Mouse (Mus musculus): Measurements from ENCODE around the gene Coasy. TPM values are rescaled to one million over a fixed set of nuclear protein-coding genes. Genes with fewer than 3 reads are reported as not detected.
A peak's percentile ranks its signal among the peaks of the same experiment; 100 is the strongest.
"Not testable (repeated sequence)": the region's sequence is repeated elsewhere in the genome, so short reads cannot be mapped to it uniquely, and the experiment has no call there.

Gene Coasy
- polyA plus RNA-seq, 1 experiment from 2014 or later, result 26.8 TPM

- no peak overlapping the region for H3K4me3 ChIP-seq (ENCODE audit: low read depth, low read length)
- no peak for ATAC-seq (ENCODE audit: low FRiP score, low TSS enrichment)
- no peaks in the 10 kb centered on the region for H3K9me3 ChIP-seq (ENCODE audit: control insufficient read depth, low read length)
- TF ChIP-seq EP300 (optimal IDR thresholded peaks at IDR 0.05), result no peak
- no peak for TF ChIP-seq CTCF (IDR thresholded peaks at IDR 0.05; ENCODE audit: low read depth)
- WGBS, result 60% methylated on average over 2 of the region's 2 CpGs
- H3K4me2 ChIP-seq (replicated peaks; ENCODE audit: low read depth), result no peak overlapping the region
- H3K4me1 ChIP-seq (replicated peaks; ENCODE audit: control insufficient read depth, insufficient read depth), result peaks cover 9% of the 10 kb centered on the region
- 0 out of 2 replicates have a peak overlapping the region, but pooled peaks have one; percentile 25 for H3K27ac ChIP-seq (replicated peaks)
- no peak overlapping the region for H3K9ac ChIP-seq (ENCODE audit: low read length)
- H3K36me3 ChIP-seq (ENCODE audit: control insufficient read depth, insufficient read depth, low read length), result peaks cover 3% of the 10 kb centered on the region; the same call in 1 of the 2 replicates
- no peaks in the 10 kb centered on the region for H3K27me3 ChIP-seq (ENCODE audit: control insufficient read depth, insufficient read depth, low read length)
- DNase-seq (ENCODE audit: low spot score), result peak; percentile 21
Observed at GRCm38 (mm10) chr11:101115564-101115963, 33.2 kb downstream of the Coasy start.

DNA sequence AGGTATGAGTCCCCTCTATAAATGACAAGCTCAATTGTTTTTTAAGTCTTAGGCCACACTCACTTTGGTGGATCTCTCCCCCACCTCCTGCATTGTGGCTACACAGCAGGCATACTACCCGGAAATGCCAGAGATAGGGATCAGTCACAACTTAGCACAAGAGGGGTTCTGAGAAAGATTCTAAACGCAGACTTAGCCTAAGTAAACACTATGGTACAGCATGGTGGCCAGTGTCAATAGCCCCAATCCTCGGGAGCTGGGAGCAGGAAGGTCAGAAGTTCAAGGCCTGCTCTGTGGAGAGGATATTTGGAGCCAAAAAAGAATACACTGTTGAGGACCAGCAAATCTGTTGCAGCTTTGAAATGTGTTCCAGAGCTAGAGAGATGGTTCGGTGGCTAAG lies 35.7 kb downstream of the Coasy start:
- peaks cover 4% of the 10 kb centered on the region; the same call in 1 of the 2 replicates for H3K36me3 ChIP-seq (ENCODE audit: control insufficient read depth, insufficient read depth, low read length)
- H3K9me3 ChIP-seq (ENCODE audit: control insufficient read depth, low read length), result no peaks in the 10 kb centered on the region
- ATAC-seq (ENCODE audit: low FRiP score, low TSS enrichment) (no peak), DNase-seq (ENCODE audit: low spot score) (no peak)
- H3K4me1 ChIP-seq (replicated peaks; ENCODE audit: control insufficient read depth, insufficient read depth), result peaks cover 13% of the 10 kb centered on the region
- peak overlapping the region; percentile 88 for H3K4me3 ChIP-seq (ENCODE audit: low read depth, low read length)
- no peak for TF ChIP-seq EP300 (optimal IDR thresholded peaks at IDR 0.05)
- no peak for TF ChIP-seq CTCF (IDR thresholded peaks at IDR 0.05; ENCODE audit: low read depth)
- H3K27me3 ChIP-seq (ENCODE audit: control insufficient read depth, insufficient read depth, low read length), result no peaks in the 10 kb centered on the region
- peak overlapping the region; percentile 94 for H3K9ac ChIP-seq (ENCODE audit: low read length)
- WGBS, result 25% methylated on average over 4 of the region's 4 CpGs
- H3K4me2 ChIP-seq (replicated peaks; ENCODE audit: low read depth), result peak overlapping the region; percentile 86
- no peak overlapping the region for H3K27ac ChIP-seq (replicated peaks)

DNA sequence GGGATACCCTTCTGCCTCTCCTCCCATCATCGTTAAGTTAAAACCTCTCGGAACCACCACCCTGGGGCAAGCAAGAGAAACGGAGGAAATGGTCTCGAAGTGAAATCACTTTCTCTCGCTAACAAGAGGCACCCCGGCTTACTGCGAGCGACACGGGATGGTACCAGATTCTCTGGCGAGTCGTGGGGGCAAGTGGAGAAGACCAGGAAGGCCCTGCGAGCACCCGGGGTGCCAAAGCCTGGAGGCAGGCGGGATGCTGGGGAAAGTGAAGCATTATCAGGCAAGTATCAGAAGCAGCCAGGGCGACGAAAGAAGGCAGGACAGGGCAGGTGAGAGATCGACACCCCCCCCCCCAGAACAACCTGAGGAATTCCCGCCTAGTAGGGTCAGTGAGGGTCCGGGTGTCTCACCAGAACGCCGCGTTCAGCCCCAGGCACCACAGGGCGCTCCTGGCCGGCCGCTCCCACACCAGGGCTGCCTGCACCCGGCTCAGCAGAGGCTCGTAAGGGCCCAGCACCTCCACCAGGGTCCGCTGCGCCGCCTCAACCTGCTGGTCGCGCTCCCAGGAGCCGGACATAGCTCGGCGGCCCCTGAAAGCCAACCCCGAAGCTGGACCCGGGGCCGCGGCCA lies 36.9 kb downstream of the Coasy start:
- Histone ChIP-seq H3K4me3 (ENCODE audit: low read depth, low read length) (peak overlapping the region; percentile 88), H3K4me2 (replicated peaks; ENCODE audit: low read depth) (peak overlapping the region; percentile 86), H3K36me3 (ENCODE audit: control insufficient read depth, insufficient read depth, low read length) (0 out of 2 replicates have a peak, but pooled peaks cover 2% of the 10 kb centered on the region), H3K4me1 (replicated peaks; ENCODE audit: control insufficient read depth, insufficient read depth) (peaks cover 13% of the 10 kb centered on the region), H3K9ac (ENCODE audit: low read length) (peak overlapping the region; percentile 94), H3K27me3 (ENCODE audit: control insufficient read depth, insufficient read depth, low read length) (no peaks in the 10 kb centered on the region), H3K9me3 (ENCODE audit: control insufficient read depth, low read length) (no peaks in the 10 kb centered on the region), H3K27ac (replicated peaks) (peak overlapping the region; percentile 92)
- DNase-seq (ENCODE audit: low spot score), result no peak
- TF ChIP-seq EP300 (optimal IDR thresholded peaks at IDR 0.05) (no peak), CTCF (IDR thresholded peaks at IDR 0.05; ENCODE audit: low read depth) (peak; percentile 63)
- WGBS, result 0% methylated on average over 34 of the region's 39 CpGs
- peak; percentile 79 for ATAC-seq (ENCODE audit: low FRiP score, low TSS enrichment)

- H3K27me3 ChIP-seq (ENCODE audit: control insufficient read depth, insufficient read depth, low read length), result no peaks in the 10 kb centered on the region
- peaks cover 13% of the 10 kb centered on the region for H3K4me1 ChIP-seq (replicated peaks; ENCODE audit: control insufficient read depth, insufficient read depth)
- H3K4me2 ChIP-seq (replicated peaks; ENCODE audit: low read depth), result peak within 1 kb of the TSS; percentile 86
- TF ChIP-seq EP300 (optimal IDR thresholded peaks at IDR 0.05) (no peak), CTCF (IDR thresholded peaks at IDR 0.05; ENCODE audit: low read depth) (no peak)
- DNase-seq (ENCODE audit: low spot score) (peak; percentile 99), ATAC-seq (ENCODE audit: low FRiP score, low TSS enrichment) (peak; percentile 96)
- peak within 1 kb of the TSS; percentile 92 for H3K27ac ChIP-seq (replicated peaks)
- peak within 1 kb of the TSS; percentile 88 for H3K4me3 ChIP-seq (ENCODE audit: low read depth, low read length)
- under 1% methylated on average over 61 of the region's 61 CpGs for WGBS
- H3K9me3 ChIP-seq (ENCODE audit: control insufficient read depth, low read length), result no peaks in the 10 kb centered on the region
- peak within 1 kb of the TSS; percentile 94 for H3K9ac ChIP-seq (ENCODE audit: low read length)
- 0 out of 2 replicates have a peak, but pooled peaks cover 2% of the 10 kb centered on the region for H3K36me3 ChIP-seq (ENCODE audit: control insufficient read depth, insufficient read depth, low read length)
Observed at GRCm38 (mm10) chr11:101119761-101120544, 37.6 kb downstream of the Coasy start, which contains the start of the genes Retreg3 and Tubg1. TSS of gene Retreg3 (minus strand) at chr11:101119893. TSS of gene Tubg1 (plus strand) at chr11:101119938.

GRCm38 (mm10) chr11:101120545-101121188 lies 38.3 kb downstream of the Coasy start:
- H3K4me1 ChIP-seq (replicated peaks; ENCODE audit: control insufficient read depth, insufficient read depth), result peaks cover 13% of the 10 kb centered on the region
- no peak for DNase-seq (ENCODE audit: low spot score)
- ATAC-seq (ENCODE audit: low FRiP score, low TSS enrichment), result no peak
- no peak for TF ChIP-seq EP300 (optimal IDR thresholded peaks at IDR 0.05)
- 18% methylated on average over 19 of the region's 19 CpGs for WGBS
- peak overlapping the region; percentile 85 for H3K4me2 ChIP-seq (replicated peaks; ENCODE audit: low read depth)
- H3K36me3 ChIP-seq (ENCODE audit: control insufficient read depth, insufficient read depth, low read length), result 0 out of 2 replicates have a peak, but pooled peaks cover 2% of the 10 kb centered on the region
- H3K9ac ChIP-seq (ENCODE audit: low read length), result peak overlapping the region; percentile 68
- H3K27me3 ChIP-seq (ENCODE audit: control insufficient read depth, insufficient read depth, low read length), result no peaks in the 10 kb centered on the region
- H3K27ac ChIP-seq (replicated peaks), result peak overlapping the region; percentile 86
- H3K9me3 ChIP-seq (ENCODE audit: control insufficient read depth, low read length), result no peaks in the 10 kb centered on the region
- peak overlapping the region; percentile 55 for H3K4me3 ChIP-seq (ENCODE audit: low read depth, low read length)

- not testable (repeated sequence) for DNase-seq (ENCODE audit: low spot score); H3K4me2 ChIP-seq (replicated peaks; ENCODE audit: low read depth); ATAC-seq (ENCODE audit: low FRiP score, low TSS enrichment); H3K27me3 ChIP-seq (ENCODE audit: control insufficient read depth, insufficient read depth, low read length); H3K27ac ChIP-seq (replicated peaks); H3K4me3 ChIP-seq (ENCODE audit: low read depth, low read length); H3K9ac ChIP-seq (ENCODE audit: low read length); H3K36me3 ChIP-seq (ENCODE audit: control insufficient read depth, insufficient read depth, low read length); H3K4me1 ChIP-seq (replicated peaks; ENCODE audit: control insufficient read depth, insufficient read depth); H3K9me3 ChIP-seq (ENCODE audit: control insufficient read depth, low read length)
- 90% methylated on average over 7 of the region's 8 CpGs for WGBS
Observed at GRCm38 (mm10) chr11:101124494-101124893, 42.1 kb downstream of the Coasy start.

- H3K27me3 ChIP-seq (ENCODE audit: control insufficient read depth, insufficient read depth, low read length); H3K4me1 ChIP-seq (replicated peaks; ENCODE audit: control insufficient read depth, insufficient read depth); H3K4me3 ChIP-seq (ENCODE audit: low read depth, low read length); H3K36me3 ChIP-seq (ENCODE audit: control insufficient read depth, insufficient read depth, low read length); ATAC-seq (ENCODE audit: low FRiP score, low TSS enrichment); H3K4me2 ChIP-seq (replicated peaks; ENCODE audit: low read depth); H3K27ac ChIP-seq (replicated peaks); H3K9ac ChIP-seq (ENCODE audit: low read length); DNase-seq (ENCODE audit: low spot score); H3K9me3 ChIP-seq (ENCODE audit: control insufficient read depth, low read length): not testable (repeated sequence)
- 97% methylated on average over 7 of the region's 9 CpGs for WGBS
Observed at GRCm38 (mm10) chr11:101125008-101125407, 42.6 kb downstream of the Coasy start.
